Mouse (Mus musculus) T-helper 17 cell (primary cell): Measurements from ENCODE around the gene Gm21852.
"Not testable (repeated sequence)": the region's sequence is repeated elsewhere in the genome, so short reads cannot be mapped to it uniquely, and the experiment has no call there.

Source experiments
- in situ Hi-C, 2 experiments: fragments of 300-600 bp; cut with MboI, MseI; formaldehyde crosslinking; loops; 1 replicate in 1 of 2; 2 replicates in 1 of 2; pipeline ENCODE4 v1.15.1; 2025; ENCODE audit warnings: high pct_unique_total_duplicates in 2 of 2

Gm21852 gene

DNA sequence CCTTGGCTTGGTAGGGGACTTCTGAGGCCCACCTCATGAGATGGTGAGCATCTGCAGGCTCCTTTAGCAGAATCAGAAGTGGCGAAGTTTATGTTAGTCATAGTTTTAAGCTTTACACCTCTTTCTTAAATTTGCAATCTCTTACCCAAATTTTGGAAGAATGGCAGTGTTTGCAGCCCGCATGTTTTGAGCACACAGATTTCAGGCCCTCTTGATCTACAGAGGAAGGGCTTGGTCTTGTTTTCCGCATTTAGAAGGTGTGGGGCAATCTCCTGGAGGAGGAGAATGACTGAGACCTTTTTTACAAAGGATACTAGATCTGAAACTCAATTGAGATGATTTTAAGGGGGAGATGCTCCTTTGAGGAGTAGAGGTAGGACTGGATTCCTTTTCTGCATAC is at the start of gene Gm21852:
Gene Gm21852 (minus strand): TSS at position 101 of the 400 bp plus-strand sequence.
- in situ Hi-C loops: not testable (repeated sequence)
